Mouse (Mus musculus) fibroblast of lung, adult 2 months (primary cell): ENCODE measurements around the gene Wbp4.
A peak's percentile ranks its signal among the peaks of the same experiment; 100 is the strongest.
"Not testable (repeated sequence)": the region's sequence is repeated elsewhere in the genome, so short reads cannot be mapped to it uniquely, and the experiment has no call there.

ENCODE experiments used
- DNase-seq: peaks from one replicate; pipeline ENCODE4 v3.0.0-alpha.2; 2011; ENCODE audit warnings: low read depth

The Wbp4 gene

DNA sequence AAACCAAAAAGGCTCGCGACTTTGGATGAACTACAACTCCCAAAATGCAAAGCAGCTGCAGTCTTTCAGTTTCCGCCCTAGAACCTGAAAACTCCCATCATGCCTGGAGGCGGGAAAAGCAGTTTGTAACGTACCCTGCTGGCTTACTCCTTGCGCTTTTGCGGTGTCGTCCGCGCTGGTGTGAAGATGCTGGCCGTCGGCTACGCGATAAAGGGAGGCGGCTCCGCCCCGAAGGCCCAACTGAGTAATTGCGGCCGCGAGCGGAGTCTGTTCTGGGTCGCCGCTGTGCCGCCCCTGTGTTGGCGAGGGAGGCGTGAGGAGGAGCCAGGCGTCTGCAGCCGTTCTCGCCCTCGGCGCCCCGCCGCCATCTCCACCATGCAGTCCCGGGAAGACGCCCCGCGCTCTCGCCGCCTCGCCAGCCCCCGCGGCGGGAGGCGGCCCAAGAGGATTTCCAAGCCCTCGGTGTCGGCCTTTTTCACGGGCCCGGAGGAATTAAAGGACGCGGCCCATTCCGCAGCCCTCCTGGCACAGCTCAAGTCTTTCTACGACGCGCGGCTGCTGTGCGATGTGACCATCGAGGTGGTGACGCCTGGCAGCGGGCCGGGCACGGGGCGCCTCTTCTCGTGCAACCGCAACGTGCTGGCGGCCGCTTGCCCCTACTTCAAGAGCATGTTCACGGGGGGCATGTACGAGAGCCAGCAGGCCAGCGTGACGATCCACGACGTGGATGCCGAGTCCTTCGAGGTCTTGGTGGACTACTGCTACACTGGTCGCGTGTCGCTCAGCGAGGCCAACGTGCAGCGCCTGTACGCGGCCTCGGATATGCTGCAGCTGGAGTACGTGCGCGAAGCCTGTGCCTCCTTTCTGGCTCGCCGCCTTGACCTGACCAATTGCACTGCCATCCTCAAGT, 29.4 kb downstream of the Wbp4 start, which contains the start of gene Kbtbd6:
Kbtbd6 (plus strand) TSS at position 155 of the 910 bp plus-strand sequence.
- peak; percentile 77 for DNase-seq

DNA sequence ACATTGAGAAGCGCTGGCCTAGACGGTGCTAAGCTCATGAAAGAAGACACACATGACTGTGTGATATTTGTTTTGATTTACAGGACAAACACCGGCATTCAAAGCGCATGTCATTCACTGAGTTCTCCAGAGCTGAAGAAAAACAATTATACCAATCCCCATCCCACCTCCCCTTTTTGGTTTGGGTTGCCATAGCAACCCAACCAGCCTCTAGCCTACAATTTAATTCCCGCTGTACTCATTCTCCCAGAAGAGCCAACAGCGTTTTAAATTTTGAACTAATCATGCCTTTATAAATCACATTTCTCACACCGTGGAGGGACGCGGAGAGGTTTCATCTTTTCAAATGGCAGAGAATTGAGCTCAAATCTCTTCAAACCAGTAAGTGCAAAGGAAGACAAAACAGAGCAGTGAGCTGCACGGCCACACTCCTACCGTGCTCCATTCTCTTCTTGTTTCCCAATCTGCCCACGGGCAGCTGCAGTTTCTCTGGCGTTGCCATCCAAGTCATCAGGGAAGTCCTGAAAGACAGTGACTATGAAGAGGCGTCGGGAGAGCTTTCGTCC, 36.2 kb downstream of the Wbp4 start:
- DNase-seq = no peak

DNA sequence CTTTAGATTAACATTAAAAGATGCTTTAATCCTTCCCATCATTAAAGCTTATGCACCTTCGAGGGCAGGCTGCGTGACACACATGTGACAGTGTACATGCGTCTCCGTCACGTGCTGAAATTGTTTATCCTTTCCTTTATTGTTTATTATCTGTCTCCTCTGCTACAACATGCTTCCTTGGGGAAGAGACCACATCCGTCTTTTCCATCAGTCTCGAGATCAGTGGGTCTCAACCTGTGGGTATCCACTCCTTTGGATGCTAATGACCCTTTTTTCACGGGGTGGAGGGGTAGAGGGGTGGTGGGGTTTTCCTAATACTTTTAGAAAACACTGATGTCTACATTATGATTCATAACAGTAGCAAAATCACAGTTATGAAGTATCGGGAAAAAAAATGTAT, 36.7 kb downstream of the Wbp4 start:
- no peak for DNase-seq

GRCm38 (mm10) chr14:79441441-79441840, 39.9 kb downstream of the Wbp4 start:
- no peak for DNase-seq

- no peak for DNase-seq
Measured at GRCm38 (mm10) chr14:79440655-79441054, 40.7 kb downstream of the Wbp4 start.

DNA sequence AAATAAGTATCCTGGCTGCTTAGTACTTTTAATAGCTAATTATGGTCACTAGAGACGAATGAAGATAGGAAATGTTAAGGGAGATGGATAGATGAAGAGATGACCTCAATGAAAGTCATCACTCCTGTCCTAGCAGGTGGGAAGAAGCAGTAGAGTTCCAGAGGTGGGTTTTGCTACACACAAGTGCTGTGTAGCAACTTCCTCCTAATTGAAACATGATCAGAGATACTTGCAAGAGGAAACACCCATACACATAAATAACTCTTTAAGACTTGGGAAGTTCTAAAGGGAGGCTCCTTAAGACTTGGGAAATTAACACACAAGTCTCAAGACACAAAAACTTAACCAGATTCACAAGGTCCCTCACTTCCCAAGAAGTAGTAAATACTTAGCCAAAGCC, 47.3 kb downstream of the Wbp4 start:
- no peak for DNase-seq

GRCm38 (mm10) chr14:79426730-79427365, 54.5 kb downstream of the Wbp4 start:
- not testable (repeated sequence) for DNase-seq

GRCm38 (mm10) chr14:79425979-79426729, 55.2 kb downstream of the Wbp4 start, which contains the start of gene Kbtbd7:
Gene Kbtbd7, plus strand, starts transcription at chr14:79426511.
- peak; percentile 99 for DNase-seq

DNA sequence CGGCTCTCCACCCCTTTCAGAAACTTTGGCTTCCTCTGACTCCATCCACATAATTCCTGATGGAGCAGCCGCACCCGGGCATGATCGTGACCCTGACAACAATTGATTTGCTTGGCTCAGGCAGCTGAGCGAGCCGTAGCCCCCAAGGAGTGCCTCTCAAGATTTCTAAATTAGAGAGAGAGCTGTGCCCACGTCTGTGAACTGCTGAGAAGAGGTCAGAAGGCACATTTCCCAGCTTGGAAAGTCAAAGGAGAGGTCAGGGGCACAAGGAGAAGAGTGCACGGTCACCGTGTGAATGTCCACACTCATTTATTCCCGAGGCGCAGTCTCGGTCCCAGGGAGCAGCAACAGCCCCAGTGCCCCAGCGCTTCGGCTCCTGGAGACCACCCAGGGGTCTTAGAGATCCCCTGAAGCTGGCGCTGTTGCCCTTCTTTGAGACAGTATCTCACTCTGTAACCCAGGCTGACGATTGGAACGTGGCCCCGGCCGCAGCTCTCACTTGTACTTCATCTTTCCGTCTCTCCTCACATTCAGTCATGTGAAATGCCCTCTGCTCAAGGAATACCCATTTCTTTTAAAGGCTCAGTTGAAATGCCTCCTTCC, 61.1 kb downstream of the Wbp4 start:
- no peak for DNase-seq

DNA sequence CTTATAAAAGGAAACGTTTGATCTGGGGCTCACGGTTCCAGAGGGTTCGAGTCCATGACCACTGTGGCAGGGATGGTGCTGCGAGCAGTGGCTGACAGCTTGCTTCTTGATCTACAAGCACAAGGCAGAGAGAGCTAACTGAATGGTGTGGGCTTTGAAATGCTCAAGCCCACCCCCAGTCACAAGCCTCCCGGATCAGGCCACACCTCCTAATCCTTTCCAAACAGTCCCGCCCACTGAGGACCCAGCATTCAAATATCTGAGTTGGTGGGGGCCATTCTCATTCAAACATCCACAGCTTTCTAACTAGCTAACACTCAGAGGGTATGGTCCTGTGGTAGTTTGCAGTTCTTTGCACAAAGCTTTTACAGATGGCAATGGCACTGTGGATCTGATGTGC, 68.2 kb downstream of the Wbp4 start:
- no peak for DNase-seq

- no peak for DNase-seq
Measured at GRCm38 (mm10) chr14:79410662-79411061, 70.7 kb downstream of the Wbp4 start.
